Comparison of ENCODE assay signal across 13 mouse cellular contexts in the genomic region with DNA sequence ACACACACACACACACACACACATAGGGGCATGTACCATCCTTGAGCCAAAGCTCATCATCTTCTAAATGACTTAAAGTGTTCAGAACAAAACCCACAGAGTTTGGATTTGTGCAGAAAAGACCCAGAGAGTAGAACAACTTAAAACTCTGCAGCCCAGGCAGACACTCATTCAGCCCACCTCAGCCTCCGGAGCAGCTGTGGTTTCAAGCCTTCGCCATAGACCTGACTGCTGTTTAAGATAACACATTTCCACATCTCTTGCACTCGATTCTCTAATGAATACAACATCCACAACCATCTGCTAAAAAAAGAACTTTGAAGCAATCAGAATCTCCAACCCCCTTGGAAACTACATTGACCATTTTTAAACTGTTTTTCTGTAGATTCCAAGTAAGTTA.
DNase-seq lines count a peak whose midpoint lies in the region; ATAC-seq and TF ChIP-seq lines count a peak whose summit lies in the region.
"Had no signal": no experiment of that assay in that cellular context is flagged by ENCODE, and none has a peak within 500 bp of the region (broad histone marks: within the 10 kb centered on the region; RNA-seq: fewer than 3 reads in every experiment).

No protein-coding gene starts in this region.

- 40% methylated on average over 3 of the region's 3 CpGs for WGBS in heart, embryonic 16.5 days
- 62% methylated on average over 3 of the region's 3 CpGs for WGBS in intestine, postnatal 0 days

- H3K36me3 ChIP-seq in heart, embryonic 16.5 days (ENCODE audit: control insufficient read depth, insufficient read depth) = no peaks in the 10 kb centered on the region
- no peaks in the 10 kb centered on the region for H3K36me3 ChIP-seq in intestine, postnatal 0 days (ENCODE audit: control insufficient read depth, insufficient read depth)
- H3K36me3 ChIP-seq: embryonic facial prominence, embryonic 10.5 days; neural tube, embryonic 15.5 days had no signal

- H3K9ac ChIP-seq in heart, embryonic 16.5 days (ENCODE audit: low read length) = no peak overlapping the region
- no peak overlapping the region for H3K9ac ChIP-seq in intestine, postnatal 0 days (ENCODE audit: low read depth, low read length)
- H3K9ac ChIP-seq: neural tube, embryonic 15.5 days had no signal

- no peak for ATAC-seq in heart, embryonic 16.5 days (replicated peaks; ENCODE audit: extremely low read depth, insufficient read depth, low FRiP score)
- ATAC-seq in intestine, postnatal 0 days = no peak

- peaks cover 31% of the 10 kb centered on the region for H3K4me1 ChIP-seq in heart, embryonic 16.5 days (ENCODE audit: control insufficient read depth, insufficient read depth, low read length)
- peaks cover 8% of the 10 kb centered on the region; the same call in 1 of the 2 replicates for H3K4me1 ChIP-seq in intestine, postnatal 0 days (replicated peaks; ENCODE audit: control insufficient read depth, insufficient read depth, low read length)

- peak overlapping the region; percentile 72 for H3K27ac ChIP-seq in heart, embryonic 16.5 days (ENCODE audit: low read length)
- H3K27ac ChIP-seq in intestine, postnatal 0 days (ENCODE audit: low read depth, low read length) = peak overlapping the region; percentile 21; the same call in 1 of the 2 replicates
- H3K27ac ChIP-seq: embryonic facial prominence, embryonic 10.5 days; neural tube, embryonic 15.5 days had no signal

- no peak overlapping the region for H3K4me3 ChIP-seq in heart, embryonic 16.5 days (ENCODE audit: low read length)
- no peak overlapping the region for H3K4me3 ChIP-seq in intestine, postnatal 0 days (ENCODE audit: low read depth, low read length)
- H3K4me3 ChIP-seq: embryonic facial prominence, embryonic 10.5 days; neural tube, embryonic 15.5 days had no signal

- no peaks in the 10 kb centered on the region for H3K27me3 ChIP-seq in heart, embryonic 16.5 days (ENCODE audit: control insufficient read depth, insufficient read depth, low read length)
- H3K27me3 ChIP-seq in intestine, postnatal 0 days (replicated peaks; ENCODE audit: control insufficient read depth, insufficient read depth, low read length) = no peaks in the 10 kb centered on the region

- no peak overlapping the region for H3K4me2 ChIP-seq in heart, embryonic 16.5 days (ENCODE audit: low read depth, low read length)
- H3K4me2 ChIP-seq in intestine, postnatal 0 days (replicated peaks; ENCODE audit: low read depth) = no peak overlapping the region
- H3K4me2 ChIP-seq: neural tube, embryonic 15.5 days had no signal

- TF ChIP-seq CTCF in intestine, postnatal 0 days (IDR thresholded peaks at IDR 0.05; ENCODE audit: low read depth) = no peak

- H3K9me3 ChIP-seq in heart, embryonic 16.5 days (replicated peaks; ENCODE audit: control insufficient read depth, low read length) = no peaks in the 10 kb centered on the region; the same call in 1 of the 2 replicates
- no peaks in the 10 kb centered on the region for H3K9me3 ChIP-seq in intestine, postnatal 0 days (ENCODE audit: control insufficient read depth)
- H3K9me3 ChIP-seq: embryonic facial prominence, embryonic 10.5 days; neural tube, embryonic 15.5 days had no signal

- no peak for DNase-seq in heart, adult 9 months (ENCODE audit: low spot score in 2 of 2)
- DNase-seq in thymus, postnatal 4 days = peak; percentile 17
- no peak for DNase-seq in thymus, adult 18-20 months
- DNase-seq in left cerebral cortex, adult 9 months (ENCODE audit: low spot score in 2 of 2) = no peak
- DNase-seq in adrenal gland, postnatal 4 days (ENCODE audit: low spot score in 2 of 2) = no peak
- no peak for DNase-seq in adrenal gland, postnatal 36 days
- DNase-seq: cerebellum, adult 9-10 months; kidney, adult 11 months; right cerebral cortex, adult 18-20 months had no signal
